Mouse (Mus musculus): Measurements from ENCODE around the gene Bcl11b. TPM values are rescaled to one million over a fixed set of nuclear protein-coding genes. Genes with fewer than 3 reads are reported as not detected.

Gene Bcl11b
- polyA plus RNA-seq, 1 experiment from 2014 or later: 14.1 TPM

- Histone ChIP-seq H3K27ac (no peak overlapping the region), H3K9ac (peak overlapping the region; percentile 59), H3K9me3 (no peaks in the 10 kb centered on the region), H3K4me1 (peaks cover 29% of the 10 kb centered on the region), H3K36me3 (no peaks in the 10 kb centered on the region), H3K27me3 (peaks cover 46% of the 10 kb centered on the region), H3K4me2 (replicated peaks) (peak overlapping the region; percentile 95), H3K4me3 (peak overlapping the region; percentile 87)
- peak; percentile 55; the same call in 1 of the 2 replicates for ATAC-seq (ENCODE audit: low FRiP score, low read depth)
- WGBS: under 1% methylated on average over 55 of the region's 56 CpGs
Observed at GRCm38 (mm10) chr12:108005816-108006626, 2.6 kb upstream of the Bcl11b start.

GRCm38 (mm10) chr12:108005488-108005800 is 2.0 kb upstream of the Bcl11b start:
- Histone ChIP-seq H3K9ac (peak overlapping the region; percentile 60), H3K4me2 (replicated peaks) (peak overlapping the region; percentile 95), H3K4me3 (peak overlapping the region; percentile 87), H3K27me3 (peaks cover 51% of the 10 kb centered on the region), H3K36me3 (no peaks in the 10 kb centered on the region), H3K4me1 (peaks cover 29% of the 10 kb centered on the region), H3K27ac (no peak overlapping the region), H3K9me3 (no peaks in the 10 kb centered on the region)
- ATAC-seq (ENCODE audit: low FRiP score, low read depth): no peak
- whole genome bisulfite sequencing: 7% methylated on average over 14 of the region's 14 CpGs

- under 1% methylated on average over 43 of the region's 43 CpGs for WGBS
- Histone ChIP-seq H3K27ac (peak overlapping the region; percentile 33; the same call in 1 of the 2 replicates), H3K27me3 (peaks cover 55% of the 10 kb centered on the region), H3K9ac (peak overlapping the region; percentile 60), H3K36me3 (no peaks in the 10 kb centered on the region), H3K4me1 (peaks cover 29% of the 10 kb centered on the region), H3K9me3 (no peaks in the 10 kb centered on the region), H3K4me2 (replicated peaks) (peak overlapping the region; percentile 95), H3K4me3 (peak overlapping the region; percentile 87)
- no peak for ATAC-seq (ENCODE audit: low FRiP score, low read depth)
Observed at GRCm38 (mm10) chr12:108004701-108005487, 1.5 kb upstream of the Bcl11b start.

GRCm38 (mm10) chr12:108003928-108004327 is 526 bp upstream of the Bcl11b start:
- Histone ChIP-seq H3K27ac (peak overlapping the region; percentile 94), H3K9me3 (no peaks in the 10 kb centered on the region), H3K27me3 (peaks cover 58% of the 10 kb centered on the region), H3K4me2 (replicated peaks) (peak overlapping the region; percentile 95), H3K4me1 (peaks cover 31% of the 10 kb centered on the region), H3K9ac (peak overlapping the region; percentile 94), H3K36me3 (no peaks in the 10 kb centered on the region), H3K4me3 (peak overlapping the region; percentile 87)
- WGBS: under 1% methylated on average over 35 of the region's 35 CpGs
- ATAC-seq (ENCODE audit: low FRiP score, low read depth): peak; percentile 70

- Histone ChIP-seq H3K27me3 (peaks cover 55% of the 10 kb centered on the region), H3K4me1 (peaks cover 42% of the 10 kb centered on the region)
- ATAC-seq (ENCODE audit: low FRiP score, low read depth): no peak
Observed at GRCm38 (mm10) chr12:108002436-108003189, 789 bp downstream of the Bcl11b start.

GRCm38 (mm10) chr12:108001652-108002340 is 1.6 kb downstream of the Bcl11b start:
- peak overlapping the region; percentile 22; the same call in 1 of the 2 replicates for H3K27ac ChIP-seq
- peak overlapping the region; percentile 94 for H3K9ac ChIP-seq
- WGBS: 2% methylated on average over 37 of the region's 37 CpGs
- H3K27me3 ChIP-seq: peaks cover 54% of the 10 kb centered on the region
- no peaks in the 10 kb centered on the region for H3K9me3 ChIP-seq
- no peak for ATAC-seq (ENCODE audit: low FRiP score, low read depth)
- peak overlapping the region; percentile 87 for H3K4me3 ChIP-seq
- peak overlapping the region; percentile 95 for H3K4me2 ChIP-seq (replicated peaks)
- no peaks in the 10 kb centered on the region for H3K36me3 ChIP-seq
- peaks cover 50% of the 10 kb centered on the region for H3K4me1 ChIP-seq

More at GRCm38 (mm10) chr12:108002436-108003189, 789 bp downstream of the Bcl11b start:
- peak overlapping the region; percentile 95 for H3K4me2 ChIP-seq (replicated peaks)
- peak overlapping the region; percentile 94 for H3K27ac ChIP-seq
- WGBS: under 1% methylated on average over 60 of the region's 78 CpGs
- peak overlapping the region; percentile 87 for H3K4me3 ChIP-seq
- peak overlapping the region; percentile 94 for H3K9ac ChIP-seq
- no peaks in the 10 kb centered on the region for H3K36me3 ChIP-seq
- H3K9me3 ChIP-seq: no peaks in the 10 kb centered on the region

GRCm38 (mm10) chr12:108000715-108001080 is 2.7 kb downstream of the Bcl11b start:
- Histone ChIP-seq H3K4me1 (peaks cover 53% of the 10 kb centered on the region), H3K36me3 (no peaks in the 10 kb centered on the region), H3K4me2 (replicated peaks) (peak overlapping the region; percentile 95), H3K4me3 (peak overlapping the region; percentile 87), H3K9me3 (no peaks in the 10 kb centered on the region), H3K9ac (peak overlapping the region; percentile 58), H3K27ac (no peak overlapping the region), H3K27me3 (peaks cover 46% of the 10 kb centered on the region)
- WGBS: 18% methylated on average over 2 of the region's 2 CpGs
- ATAC-seq (ENCODE audit: low FRiP score, low read depth): no peak

GRCm38 (mm10) chr12:107999751-108000714 is 3.4 kb downstream of the Bcl11b start:
- H3K36me3 ChIP-seq: no peaks in the 10 kb centered on the region
- no peak overlapping the region for H3K27ac ChIP-seq
- WGBS: 53% methylated on average over 15 of the region's 15 CpGs
- no peak for ATAC-seq (ENCODE audit: low FRiP score, low read depth)
- H3K4me1 ChIP-seq: peaks cover 52% of the 10 kb centered on the region
- H3K9me3 ChIP-seq: no peaks in the 10 kb centered on the region
- peaks cover 46% of the 10 kb centered on the region for H3K27me3 ChIP-seq
- H3K9ac ChIP-seq: peak overlapping the region; percentile 58
- H3K4me2 ChIP-seq (replicated peaks): peak overlapping the region; percentile 95
- H3K4me3 ChIP-seq: peak overlapping the region; percentile 87

GRCm38 (mm10) chr12:107998746-107999145 is 4.7 kb downstream of the Bcl11b start:
- under 1% methylated on average over 20 of the region's 20 CpGs for WGBS
- Histone ChIP-seq H3K9me3 (no peaks in the 10 kb centered on the region), H3K36me3 (no peaks in the 10 kb centered on the region), H3K4me1 (peaks cover 55% of the 10 kb centered on the region), H3K27me3 (peaks cover 48% of the 10 kb centered on the region), H3K27ac (no peak overlapping the region), H3K9ac (no peak overlapping the region), H3K4me2 (replicated peaks) (peak overlapping the region; percentile 95), H3K4me3 (peak overlapping the region; percentile 21)
- ATAC-seq (ENCODE audit: low FRiP score, low read depth): no peak

GRCm38 (mm10) chr12:107997901-107998300 is 5.5 kb downstream of the Bcl11b start:
- peak overlapping the region; percentile 21 for H3K4me3 ChIP-seq
- peak overlapping the region; percentile 95 for H3K4me2 ChIP-seq (replicated peaks)
- H3K36me3 ChIP-seq: no peaks in the 10 kb centered on the region
- no peak for ATAC-seq (ENCODE audit: low FRiP score, low read depth)
- H3K27ac ChIP-seq: no peak overlapping the region
- H3K27me3 ChIP-seq: peaks cover 50% of the 10 kb centered on the region
- 56% methylated on average over 11 of the region's 11 CpGs for WGBS
- no peak overlapping the region for H3K9ac ChIP-seq
- no peaks in the 10 kb centered on the region for H3K9me3 ChIP-seq
- H3K4me1 ChIP-seq: peaks cover 63% of the 10 kb centered on the region

Measured in limb, embryonic 13.5 days (tissue).